Mouse (Mus musculus): ENCODE data around the gene Grip1. TPM values are rescaled to one million over a fixed set of nuclear protein-coding genes. Genes with fewer than 3 reads are reported as not detected.

The Grip1 gene
- polyA plus RNA-seq, 1 experiment from 2014 or later, result 2.2 TPM

DNA sequence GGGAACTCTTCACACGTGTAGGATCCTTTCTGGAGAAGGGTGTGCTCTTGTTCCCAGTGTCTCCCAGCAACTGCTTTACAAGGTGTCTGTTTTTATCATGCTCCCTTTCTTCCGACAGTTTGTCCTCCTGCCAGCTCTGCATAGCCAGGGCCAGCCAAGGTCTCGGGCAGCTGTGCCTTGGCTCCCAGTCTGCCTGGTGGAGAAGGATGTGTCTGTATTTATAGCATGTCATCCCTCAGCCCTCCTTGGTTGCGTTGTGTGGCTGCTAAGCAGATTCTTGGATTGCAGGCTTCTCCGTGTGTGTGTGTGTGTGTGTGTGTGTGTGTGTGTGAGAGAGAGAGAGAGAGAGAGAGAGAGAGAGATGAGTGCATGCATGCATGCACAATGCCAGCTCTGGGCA lies 42.6 kb downstream of the Grip1 start:
- ATAC-seq (no peak), DNase-seq (ENCODE audit: low read depth, low spot score) (no peak)
- CTCF ChIA-PET, result no interaction called here
- TF ChIP-seq CTCF (IDR thresholded peaks at IDR 0.05), result no peak
- POLR2A ChIA-PET, result no interaction called here
- in situ Hi-C loops (cut with MboI; ENCODE audit: low pct_unique_long_range_greater_than_20kb), result no loop called here
- no peaks in the 10 kb centered on the region for H3K27me3 ChIP-seq

DNA sequence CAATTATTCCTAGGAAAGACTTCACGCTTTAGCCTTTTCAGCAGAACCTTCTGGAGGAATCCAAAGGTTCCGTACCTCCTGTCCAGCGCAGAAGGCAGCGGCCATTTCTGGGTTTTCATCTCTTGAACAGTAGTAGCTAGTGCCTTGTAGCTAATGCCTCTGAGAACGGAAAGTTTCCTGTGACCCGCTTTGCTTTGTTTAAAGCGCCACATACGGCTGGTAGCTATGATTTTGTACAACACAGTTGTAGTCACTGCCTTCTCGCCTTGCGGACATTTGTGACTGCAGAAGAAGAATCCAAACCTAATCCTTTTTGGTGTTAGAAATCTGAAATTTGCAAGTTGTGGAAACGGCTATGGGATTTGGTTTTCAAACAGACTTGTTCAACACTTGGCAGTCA lies 68.1 kb downstream of the Grip1 start:
- CTCF ChIA-PET, result no interaction called here
- TF ChIP-seq CTCF (IDR thresholded peaks at IDR 0.05), result no peak
- in situ Hi-C loops (cut with MboI; ENCODE audit: low pct_unique_long_range_greater_than_20kb), result no loop called here
- no peaks in the 10 kb centered on the region for H3K27me3 ChIP-seq
- no peak for DNase-seq (ENCODE audit: low read depth, low spot score)
- POLR2A ChIA-PET, result no interaction called here
- ATAC-seq, result no peak

DNA sequence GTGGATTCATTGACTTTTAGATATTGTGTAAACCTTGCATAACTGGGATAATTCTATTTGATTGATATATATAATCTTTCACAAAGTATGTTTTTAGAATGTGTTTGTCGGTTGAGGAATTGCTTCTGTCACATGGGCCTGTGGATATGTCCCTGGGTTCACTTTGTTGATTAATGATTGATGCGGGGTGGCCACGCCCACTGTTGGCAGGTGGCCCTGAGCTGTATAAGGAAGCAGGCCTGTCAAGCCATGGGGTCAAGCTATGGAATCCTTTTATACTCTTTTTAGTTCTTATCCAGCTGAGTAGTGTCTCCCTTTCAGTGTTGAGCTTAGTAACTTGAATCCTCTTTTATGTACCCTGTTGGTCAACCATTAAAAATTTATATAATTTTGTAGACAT lies 72.1 kb downstream of the Grip1 start:
- ChIA-PET CTCF (no interaction called here), POLR2A (no interaction called here)
- no peak for ATAC-seq
- no peak for TF ChIP-seq CTCF (IDR thresholded peaks at IDR 0.05)
- no peaks in the 10 kb centered on the region for H3K27me3 ChIP-seq
- DNase-seq (ENCODE audit: low read depth, low spot score), result no peak
- in situ Hi-C loops (cut with MboI; ENCODE audit: low pct_unique_long_range_greater_than_20kb), result no loop called here

DNA sequence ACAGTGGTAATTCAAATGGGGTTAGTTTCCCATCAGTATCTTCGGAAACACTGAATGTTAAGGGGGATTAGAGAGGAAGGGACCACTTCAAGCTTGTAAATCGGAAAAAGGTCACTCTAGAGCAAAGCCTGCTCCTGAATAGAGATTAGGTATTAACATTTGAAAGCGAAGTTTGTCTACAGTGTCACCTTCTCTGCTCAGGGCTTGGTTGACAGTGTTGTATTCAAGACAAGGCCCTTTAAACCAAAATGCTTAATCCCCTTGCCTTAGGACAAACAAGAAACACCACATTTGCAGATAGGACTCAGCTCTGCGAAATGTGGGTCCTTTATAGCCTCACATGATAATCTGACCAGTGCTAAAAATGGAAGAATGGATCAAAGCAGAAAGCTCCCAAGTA lies 81.2 kb downstream of the Grip1 start:
- no peak for TF ChIP-seq CTCF (IDR thresholded peaks at IDR 0.05)
- DNase-seq (ENCODE audit: low read depth, low spot score) (no peak), ATAC-seq (no peak)
- in situ Hi-C loops (cut with MboI; ENCODE audit: low pct_unique_long_range_greater_than_20kb), result no loop called here
- POLR2A ChIA-PET, result no interaction called here
- CTCF ChIA-PET, result interaction anchor here (1.6 kb wide), 1 partner anchor 24 kb away, joined by 4 read pairs; no protein-coding TSS in a partner anchor
- no peaks in the 10 kb centered on the region for H3K27me3 ChIP-seq

DNA sequence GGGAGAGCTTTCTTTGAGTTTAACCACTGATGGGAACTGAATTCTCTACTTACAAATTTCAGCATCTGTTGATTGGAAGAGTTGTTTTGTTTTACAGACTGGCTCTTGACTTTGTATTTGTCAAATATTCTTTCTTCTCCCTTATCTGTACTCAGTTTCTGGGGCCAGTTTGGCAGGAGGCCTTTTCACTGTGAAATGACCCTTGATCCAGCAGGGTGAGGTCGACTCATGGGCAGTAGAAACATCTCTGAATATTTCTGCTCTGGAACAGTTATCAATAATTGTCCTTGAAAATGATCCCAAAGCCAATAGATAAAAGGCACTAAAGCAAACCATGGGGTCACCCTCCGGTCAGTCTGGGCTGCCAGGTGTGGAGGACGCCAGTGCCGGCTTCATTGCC lies 88.0 kb downstream of the Grip1 start:
- CTCF ChIA-PET, result no interaction called here
- POLR2A ChIA-PET, result no interaction called here
- ATAC-seq (no peak), DNase-seq (ENCODE audit: low read depth, low spot score) (no peak)
- no peak for TF ChIP-seq CTCF (IDR thresholded peaks at IDR 0.05)
- H3K27me3 ChIP-seq, result no peaks in the 10 kb centered on the region
- in situ Hi-C loops (cut with MboI; ENCODE audit: low pct_unique_long_range_greater_than_20kb), result no loop called here

DNA sequence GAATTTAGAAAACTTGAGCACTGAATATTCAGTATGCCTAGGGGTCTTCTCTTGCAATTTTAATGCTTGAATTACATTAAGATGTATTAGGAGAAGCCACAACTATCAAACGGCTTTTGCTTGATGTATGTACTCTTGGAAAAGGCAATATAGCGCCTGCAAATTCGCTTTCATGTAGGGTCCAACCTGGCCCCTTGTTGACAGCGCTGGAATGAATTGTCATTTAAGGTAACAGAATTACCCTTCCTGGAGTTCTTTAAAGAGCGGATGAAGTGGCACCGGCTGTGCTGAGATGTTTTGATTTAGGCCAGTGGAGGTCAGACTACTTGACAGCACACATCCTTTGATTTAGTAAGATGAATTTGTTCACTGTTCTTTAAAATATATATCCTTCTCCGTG lies 90.1 kb downstream of the Grip1 start:
- ATAC-seq, result no peak
- no peaks in the 10 kb centered on the region for H3K27me3 ChIP-seq
- ChIA-PET POLR2A (no interaction called here), CTCF (no interaction called here)
- no peak for TF ChIP-seq CTCF (IDR thresholded peaks at IDR 0.05)
- DNase-seq (ENCODE audit: low read depth, low spot score), result no peak
- in situ Hi-C loops (cut with MboI; ENCODE audit: low pct_unique_long_range_greater_than_20kb), result no loop called here

DNA sequence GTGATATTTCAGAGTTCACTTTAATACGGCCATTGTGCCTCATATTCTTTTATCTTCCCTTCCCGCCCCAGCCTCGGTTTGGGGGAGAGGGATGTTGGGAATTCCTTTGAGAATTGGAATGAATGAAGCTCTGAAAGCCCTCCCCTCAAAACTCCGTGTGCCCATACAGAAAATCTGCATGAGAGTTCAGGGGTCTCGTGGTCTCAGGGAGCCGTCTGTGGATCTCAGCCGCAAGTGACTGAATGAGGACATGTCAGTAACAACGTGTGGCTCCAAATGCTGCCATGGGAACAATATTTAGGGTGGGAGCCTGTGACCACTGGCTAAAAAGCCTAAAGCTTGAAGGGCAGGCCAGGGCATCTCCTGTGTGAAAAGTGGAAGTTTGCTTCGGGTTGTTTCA lies 91.1 kb downstream of the Grip1 start:
- TF ChIP-seq CTCF (IDR thresholded peaks at IDR 0.05), result no peak
- H3K27me3 ChIP-seq, result no peaks in the 10 kb centered on the region
- in situ Hi-C loops (cut with MboI; ENCODE audit: low pct_unique_long_range_greater_than_20kb), result no loop called here
- ChIA-PET POLR2A (no interaction called here), CTCF (no interaction called here)
- DNase-seq (ENCODE audit: low read depth, low spot score) (no peak), ATAC-seq (no peak)

DNA sequence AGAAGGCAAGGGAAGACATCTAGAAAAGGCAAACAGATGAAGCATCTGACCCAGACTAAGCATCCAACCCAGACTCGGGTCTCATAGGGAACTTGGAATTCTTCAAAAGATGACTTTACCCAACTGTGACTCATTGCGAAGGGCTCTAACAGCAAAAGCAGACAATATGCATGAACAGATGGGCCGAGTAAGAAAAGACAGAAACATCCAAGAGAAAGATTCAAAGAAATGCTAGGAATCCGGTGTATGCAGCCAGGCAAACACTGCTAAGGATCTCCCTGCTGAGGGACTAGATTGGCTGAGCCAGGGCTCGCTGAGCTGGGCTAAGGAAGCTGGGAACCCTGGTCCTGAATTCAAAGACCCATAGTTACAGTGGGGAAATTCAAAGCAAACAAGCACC lies 94.2 kb downstream of the Grip1 start:
- ATAC-seq (peak; percentile 51), DNase-seq (ENCODE audit: low read depth, low spot score) (peak; percentile 6)
- no peak for TF ChIP-seq CTCF (IDR thresholded peaks at IDR 0.05)
- H3K27me3 ChIP-seq, result no peaks in the 10 kb centered on the region
- CTCF ChIA-PET, result interaction anchor here (1.0 to 1.4 kb wide), 3 partner anchors 10 to 22 kb away, joined by 3 read pairs; no protein-coding TSS in a partner anchor
- in situ Hi-C loops (cut with MboI; ENCODE audit: low pct_unique_long_range_greater_than_20kb), result no loop called here
- POLR2A ChIA-PET, result interaction anchor here (0.7 kb wide), 1 partner anchor 9 kb away, joined by 4 read pairs; no protein-coding TSS in a partner anchor

DNA sequence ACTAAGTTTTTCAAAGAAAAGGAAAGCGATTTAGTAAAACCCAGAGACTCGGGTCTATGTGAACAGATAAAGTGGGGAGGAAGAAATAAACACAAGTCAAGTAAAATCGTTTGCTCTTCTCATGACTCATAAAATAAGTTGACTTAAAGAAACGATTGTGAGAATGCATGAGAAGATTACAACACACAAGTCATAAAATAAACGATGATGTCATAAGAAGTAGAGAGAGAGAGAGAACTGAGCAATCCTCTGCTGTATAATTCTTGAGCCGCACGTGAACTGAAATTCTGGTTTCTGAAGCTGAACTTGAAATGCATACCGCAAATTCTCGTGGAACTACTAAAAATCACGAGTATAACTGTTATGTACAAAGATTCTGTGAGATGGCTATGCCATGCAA lies 95.1 kb downstream of the Grip1 start:
- TF ChIP-seq CTCF (IDR thresholded peaks at IDR 0.05), result no peak
- in situ Hi-C loops (cut with MboI; ENCODE audit: low pct_unique_long_range_greater_than_20kb), result no loop called here
- H3K27me3 ChIP-seq, result no peaks in the 10 kb centered on the region
- CTCF ChIA-PET, result no interaction called here
- DNase-seq (ENCODE audit: low read depth, low spot score) (no peak), ATAC-seq (no peak)
- POLR2A ChIA-PET, result interaction anchor here (0.7 to 0.9 kb wide), 2 partner anchors 16 to 21 kb away, joined by 3 to 4 read pairs; no protein-coding TSS in a partner anchor

DNA sequence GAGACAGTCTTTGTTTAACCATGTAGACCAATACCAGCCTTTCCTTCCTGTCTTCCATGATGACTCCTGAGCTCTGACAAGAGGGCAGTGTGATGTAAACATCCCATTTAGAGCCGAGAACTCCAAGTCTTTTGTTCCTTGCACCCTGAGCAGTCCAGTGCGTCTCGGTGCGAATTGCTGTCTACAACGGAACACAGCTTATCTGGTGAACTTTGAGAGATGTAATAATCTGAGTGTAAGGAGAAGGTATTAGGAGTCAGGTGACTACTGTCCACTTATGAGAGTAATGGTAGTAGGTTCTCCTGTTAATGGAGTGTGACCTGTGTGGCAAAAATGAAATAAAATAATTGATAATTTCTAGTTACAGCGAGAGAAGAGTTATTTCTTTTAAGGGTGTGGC lies 97.0 kb downstream of the Grip1 start:
- in situ Hi-C loops (cut with MboI; ENCODE audit: low pct_unique_long_range_greater_than_20kb), result no loop called here
- no peak for TF ChIP-seq CTCF (IDR thresholded peaks at IDR 0.05)
- ATAC-seq (no peak), DNase-seq (ENCODE audit: low read depth, low spot score) (no peak)
- ChIA-PET POLR2A (no interaction called here), CTCF (no interaction called here)
- no peaks in the 10 kb centered on the region for H3K27me3 ChIP-seq

DNA sequence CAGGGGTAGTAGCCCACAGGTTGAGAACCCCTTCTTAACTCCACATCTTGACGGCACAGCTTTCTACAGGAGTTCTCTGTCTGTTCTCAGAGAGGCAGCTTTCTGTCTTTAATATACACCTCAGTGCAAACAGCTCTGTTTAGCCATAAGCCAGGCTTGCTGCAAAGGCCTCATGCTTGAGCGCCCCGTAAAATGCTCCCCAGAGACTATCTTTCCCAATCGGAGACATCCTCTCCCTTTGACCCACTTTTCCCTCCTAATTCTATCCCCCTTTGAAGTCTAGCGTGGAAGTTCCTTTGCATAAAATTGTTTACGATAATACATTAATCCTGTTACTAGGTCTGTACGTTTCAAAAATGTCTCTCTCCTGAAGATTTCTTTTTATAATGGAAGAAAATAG lies 102.7 kb downstream of the Grip1 start:
- ChIA-PET CTCF (no interaction called here), POLR2A (interaction anchor here (0.6 kb wide), 1 partner anchor 987 kb away, joined by 3 read pairs; no protein-coding TSS in a partner anchor)
- ATAC-seq, result no peak
- in situ Hi-C loops (cut with MboI; ENCODE audit: low pct_unique_long_range_greater_than_20kb), result no loop called here
- no peak for DNase-seq (ENCODE audit: low read depth, low spot score)
- H3K27me3 ChIP-seq, result no peaks in the 10 kb centered on the region
- TF ChIP-seq CTCF (IDR thresholded peaks at IDR 0.05), result no peak

DNA sequence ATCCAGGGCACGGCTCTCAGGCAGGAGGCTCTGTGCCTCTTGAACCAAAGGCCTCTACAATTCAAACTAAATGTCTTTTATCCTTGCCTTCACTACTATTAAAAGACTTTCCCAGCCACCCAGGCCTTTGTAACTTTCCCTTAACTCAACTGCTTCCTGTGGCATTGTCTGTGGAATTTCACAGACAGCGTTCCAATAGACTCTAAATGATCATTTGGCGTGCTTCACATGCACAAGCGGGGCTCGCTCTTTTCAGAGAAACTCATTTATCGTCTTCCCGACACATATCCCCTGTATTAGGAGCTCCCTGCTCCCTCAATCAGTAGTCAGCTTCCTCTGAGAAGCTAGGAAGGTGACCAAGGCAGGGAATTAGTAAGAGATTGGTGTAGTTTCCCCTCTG lies 104.8 kb downstream of the Grip1 start:
- ATAC-seq (no peak), DNase-seq (ENCODE audit: low read depth, low spot score) (no peak)
- CTCF ChIA-PET, result interaction anchor here (1.1 kb wide), 1 partner anchor 24 kb away, joined by 4 read pairs; no protein-coding TSS in a partner anchor
- no peak for TF ChIP-seq CTCF (IDR thresholded peaks at IDR 0.05)
- POLR2A ChIA-PET, result no interaction called here
- in situ Hi-C loops (cut with MboI; ENCODE audit: low pct_unique_long_range_greater_than_20kb), result no loop called here
- H3K27me3 ChIP-seq, result no peaks in the 10 kb centered on the region
